In genomic region chr19:53142190-53143107, GRCm38 (mm10) we compare ENCODE assay signal across 8 mouse cellular contexts. TPM values are rescaled to one million over a fixed set of nuclear protein-coding genes. Genes with fewer than 3 reads are reported as not detected.
DNase-seq lines count a peak whose midpoint lies in the region; ATAC-seq and TF ChIP-seq lines count a peak whose summit lies in the region.

No protein-coding gene starts in this region.

- H3K27ac ChIP-seq in cortical plate, adult 2 months (ENCODE audit: insufficient read depth, low read length) = peak overlapping the region; percentile 94

- TF ChIP-seq CTCF in cortical plate, adult 2 months (IDR thresholded peaks at IDR 0.05; ENCODE audit: extremely low read depth, insufficient read depth, low read length) = peak; percentile 23; the same call in 1 of the 2 replicates

- no peaks in the 10 kb centered on the region for H3K4me1 ChIP-seq in cortical plate, adult 2 months (ENCODE audit: control insufficient read depth, insufficient read depth, low read length)
- peaks cover 43% of the 10 kb centered on the region for H3K4me1 ChIP-seq in megakaryocyte, embryonic 14.5 days

- TF ChIP-seq POLR2A in cortical plate, adult 2 months (IDR thresholded peaks at IDR 0.05; ENCODE audit: extremely low read depth, insufficient read depth, low read length) = peak; percentile 90

- peak; percentile 87 for ATAC-seq in activated CD4-positive, CD25-positive, alpha-beta regulatory T cell, adult 4 months

- H3K9me3 ChIP-seq in megakaryocyte, embryonic 14.5 days = no peaks in the 10 kb centered on the region

- H3K27me3 ChIP-seq in megakaryocyte, embryonic 14.5 days (replicated peaks) = no peaks in the 10 kb centered on the region

- peak overlapping the region; percentile 72 for H3K4me3 ChIP-seq in cortical plate, adult 2 months (ENCODE audit: insufficient read depth, low read length)
- peak overlapping the region; percentile 99 for H3K4me3 ChIP-seq in megakaryocyte, embryonic 14.5 days (replicated peaks)

- H3K36me3 ChIP-seq in megakaryocyte, embryonic 14.5 days (replicated peaks; ENCODE audit: low read length) = no peaks in the 10 kb centered on the region

- peak; percentile 100 for DNase-seq in gastrocnemius, adult 8-10 months (ENCODE audit: low spot score in 2 of 2)
- peak; percentile 93 for DNase-seq in hindlimb bud, embryonic 11.5 days (ENCODE audit: extremely low spot score, low read depth, low spot score)
- peak; percentile 98 to 99 for DNase-seq in left cerebral cortex, adult 8-10 months (ENCODE audit: low spot score in 2 of 2)
- DNase-seq in right cerebral cortex, postnatal 10 days (ENCODE audit: low spot score in 2 of 2) = peak; percentile 99
- DNase-seq in urinary bladder, postnatal 25 days (ENCODE audit: low spot score) = peak; percentile 100

RNA-seq across cellular contexts. Expression of gene Add3, which starts 2.2 kb away (rescaled TPM):
- 100 to 1,000 TPM; 113 to 128 TPM for polyA plus RNA-seq in activated CD4-positive, CD25-positive, alpha-beta regulatory T cell, adult 4 months (2017; shearing (Covaris generic))
- 75.3 and 76.7 TPM in 2 replicates for polyA plus RNA-seq in cortical plate, adult 2 months (2012; rRNA removed)
- 10 to 100 TPM; 17.4 to 25.8 (median 20.8) TPM for total RNA-seq in gastrocnemius, adult 8-10 months (2022)
- total RNA-seq in left cerebral cortex, adult 8-10 months (2022) = 100 to 1,000 TPM; 101 to 107 (median 105) TPM
- 1.3 and 6.1 TPM in 2 replicates for polyA plus RNA-seq in megakaryocyte, embryonic 14.5 days (2012; ENCODE audit: insufficient read depth, low replicate concordance)

Comparison
In these comparisons a context has a peak if more than half of its experiments do, and no peak if none do; other contexts are left out.
1. Peak in every context shown above with its lines: DNase-seq, ATAC-seq, H3K4me3 ChIP-seq and H3K27ac ChIP-seq.
2. RNA of gene Add3, which starts 2.2 kb away (polyA plus RNA-seq): 113 to 128 TPM in activated CD4-positive, CD25-positive, alpha-beta regulatory T cell, adult 4 months and 75.3 to 76.7 TPM in cortical plate, adult 2 months; 1.3 to 6.1 TPM in megakaryocyte, embryonic 14.5 days; every median in the first group is over 10 times any median in the second.